Mouse (Mus musculus): ENCODE measurements around the gene Nr0b2.

The Nr0b2 gene

GRCm38 (mm10) chr4:133605330-133605729, 52.2 kb downstream of the Nr0b2 start:
- in situ Hi-C loops (cut with MboI): no loop called here

All from mature B cell (primary cell).